Mouse (Mus musculus) spleen, adult 2 months (tissue): Measurements from ENCODE around the gene Il11ra1. TPM values are rescaled to one million over a fixed set of nuclear protein-coding genes. Genes with fewer than 3 reads are reported as not detected.
"Not testable (repeated sequence)": the region's sequence is repeated elsewhere in the genome, so short reads cannot be mapped to it uniquely, and the experiment has no call there.

ENCODE experiments used
- DNase-seq, 2 experiments: peaks; one replicate each; pipeline versions ENCODE4 v3.0.0 to v3.0.0-alpha.2; 2012 to 2021; ENCODE audit warnings: low spot score in 2 of 2, low read depth in 1 of 2
- H3K27ac ChIP-seq: fragments of 200-500 bp; 2 replicates; pipeline ENCODE4 v1.5.1; 2012; ENCODE audit warnings: low read length, inconsistent platforms; ENCODE audit not compliant: insufficient read depth
- H3K27me3 ChIP-seq: fragments of 200-500 bp; 2 replicates; pipeline ENCODE4 v1.6.1; 2012; ENCODE audit warnings: mild to moderate bottlenecking, moderate library complexity, low read length, inconsistent platforms; ENCODE audit not compliant: control insufficient read depth, insufficient read depth
- H3K36me3 ChIP-seq: fragments of 200-500 bp; 2 replicates; pipeline ENCODE4 v1.6.1; 2012; ENCODE audit warnings: mild to moderate bottlenecking, low read length, inconsistent platforms; ENCODE audit not compliant: control insufficient read depth, insufficient read depth
- H3K4me1 ChIP-seq: fragments of 200-500 bp; 2 replicates; pipeline ENCODE4 v1.6.1; 2011; ENCODE audit warnings: inconsistent platforms; ENCODE audit not compliant: control insufficient read depth, insufficient read depth, insufficient read length
- H3K4me3 ChIP-seq: fragments of 200-500 bp; 2 replicates; pipeline ENCODE4 v1.5.1; 2011; ENCODE audit warnings: mild to moderate bottlenecking, inconsistent platforms; ENCODE audit not compliant: insufficient read depth, insufficient read length; ENCODE audit errors: extremely low read depth
- CTCF ChIP-seq: fragments of 200-500 bp; IDR thresholded peaks from 2 replicates; pipeline ENCODE4 v1.5.1; 2011; ENCODE audit warnings: mild to moderate bottlenecking, inconsistent platforms; ENCODE audit not compliant: insufficient read depth, insufficient read length, insufficient replicate concordance; ENCODE audit errors: extremely low read depth
- POLR2A ChIP-seq: fragments of 200-500 bp; IDR thresholded peaks from 2 replicates; pipeline ENCODE4 v1.6.1; 2011; ENCODE audit warnings: low read depth, low read length, inconsistent platforms
- WGBS: fragments of 180-500 bp; shearing (Covaris S2); methylation state at CpG from one replicate; pipeline ENCODE4 v1.1.7; 2018; 5-methylcytosine and 5-hydroxymethylcytosine counted together
- polyA plus RNA-seq: library from polyadenylated mRNA; depleted of rRNA; stranded (reverse); fragments of >200 nt; gene quantifications from 2 replicates; pipeline ENCODE4 v1.2.3, GENCODE M21; 2012

The Il11ra1 gene
- polyA plus RNA-seq, 1 experiment, result 52.1 TPM

DNA sequence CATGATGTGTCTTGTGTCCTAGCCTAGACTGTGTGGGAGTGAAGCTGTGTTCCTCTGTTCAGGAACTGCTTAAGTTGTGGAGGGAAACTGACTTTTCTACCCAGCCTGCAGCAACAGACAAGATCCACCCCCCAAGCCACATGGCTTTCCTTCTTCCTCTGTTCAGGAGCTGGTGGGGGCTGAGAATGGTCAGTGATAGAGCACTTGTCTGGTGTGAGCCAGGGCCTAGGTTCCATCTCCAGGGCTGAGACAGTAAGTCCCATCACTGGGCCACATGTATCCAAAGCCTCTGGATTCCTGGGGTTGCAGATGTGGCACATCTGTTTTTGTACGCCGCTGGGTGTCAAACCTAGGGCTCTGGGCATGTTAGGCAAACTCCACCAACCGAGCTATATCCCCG, 61.1 kb downstream of the Il11ra1 start:
- no peaks in the 10 kb centered on the region; the same call in 1 of the 2 replicates for H3K4me1 ChIP-seq
- H3K36me3 ChIP-seq, result peaks cover 8% of the 10 kb centered on the region
- no peak for DNase-seq
- no peak overlapping the region for H3K27ac ChIP-seq
- no peaks in the 10 kb centered on the region for H3K27me3 ChIP-seq
- TF ChIP-seq POLR2A (no peak), CTCF (no peak)
- no peak overlapping the region for H3K4me3 ChIP-seq
- 76% methylated on average over 4 of the region's 4 CpGs for WGBS

DNA sequence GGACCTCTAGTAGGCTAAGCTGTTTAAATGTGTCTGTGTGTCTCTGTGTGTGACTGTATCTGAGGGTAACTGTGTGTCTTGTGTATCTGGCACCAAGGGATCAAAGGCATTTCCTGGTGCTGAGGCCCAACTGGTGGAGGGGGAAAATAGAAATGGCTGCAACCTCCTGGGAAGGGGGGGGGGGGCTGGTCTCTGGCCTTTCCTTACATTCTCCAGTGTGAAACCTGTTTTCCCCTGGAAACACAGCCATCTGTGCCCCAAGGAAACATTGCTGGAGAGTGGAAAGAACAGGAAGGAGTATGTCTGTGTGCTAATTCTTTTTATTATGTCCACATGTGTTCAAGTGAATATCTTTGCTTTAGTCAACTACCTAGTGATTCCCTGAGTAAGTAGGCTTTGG, 61.9 kb downstream of the Il11ra1 start:
- no peak for DNase-seq
- Histone ChIP-seq H3K4me3 (no peak overlapping the region), H3K4me1 (no peaks in the 10 kb centered on the region), H3K36me3 (peaks cover 8% of the 10 kb centered on the region), H3K27me3 (no peaks in the 10 kb centered on the region), H3K27ac (no peak overlapping the region)
- TF ChIP-seq CTCF (no peak), POLR2A (no peak)

DNA sequence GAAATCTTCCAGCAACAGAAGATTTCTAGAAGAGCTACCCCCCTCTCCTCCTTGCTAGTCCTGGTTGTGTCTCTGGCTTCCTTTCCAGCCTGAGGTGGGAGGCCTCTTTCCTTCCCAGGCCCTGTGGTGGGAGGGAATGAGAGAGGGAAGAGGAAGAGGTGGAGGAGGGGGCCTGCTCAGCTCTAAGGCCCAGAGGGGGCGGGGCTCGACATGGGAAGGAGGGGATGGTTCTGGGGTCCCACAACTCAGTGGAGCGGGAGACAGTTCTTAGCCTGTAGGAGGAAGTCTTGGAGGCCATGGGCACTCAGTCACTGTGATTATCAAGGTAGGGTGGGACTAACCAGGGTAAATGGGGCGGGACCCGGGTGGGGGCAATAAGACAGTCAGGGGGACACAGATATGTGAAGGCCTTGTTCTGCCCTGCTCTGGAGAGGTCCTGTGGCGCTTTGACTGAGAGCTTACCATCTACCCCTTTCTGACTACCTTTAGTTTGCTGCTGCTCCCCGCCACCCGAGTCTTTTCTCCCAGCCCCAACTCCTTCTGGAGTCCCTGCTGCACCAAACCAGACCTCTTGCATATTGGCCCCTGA, 62.4 kb downstream of the Il11ra1 start:
- H3K4me3 ChIP-seq, result no peak overlapping the region
- no peak overlapping the region for H3K27ac ChIP-seq
- DNase-seq, result no peak
- no peaks in the 10 kb centered on the region for H3K27me3 ChIP-seq
- 75% methylated on average over 8 of the region's 8 CpGs for WGBS
- no peak for TF ChIP-seq CTCF
- no peak for TF ChIP-seq POLR2A
- no peaks in the 10 kb centered on the region for H3K4me1 ChIP-seq
- H3K36me3 ChIP-seq, result peaks cover 4% of the 10 kb centered on the region

DNA sequence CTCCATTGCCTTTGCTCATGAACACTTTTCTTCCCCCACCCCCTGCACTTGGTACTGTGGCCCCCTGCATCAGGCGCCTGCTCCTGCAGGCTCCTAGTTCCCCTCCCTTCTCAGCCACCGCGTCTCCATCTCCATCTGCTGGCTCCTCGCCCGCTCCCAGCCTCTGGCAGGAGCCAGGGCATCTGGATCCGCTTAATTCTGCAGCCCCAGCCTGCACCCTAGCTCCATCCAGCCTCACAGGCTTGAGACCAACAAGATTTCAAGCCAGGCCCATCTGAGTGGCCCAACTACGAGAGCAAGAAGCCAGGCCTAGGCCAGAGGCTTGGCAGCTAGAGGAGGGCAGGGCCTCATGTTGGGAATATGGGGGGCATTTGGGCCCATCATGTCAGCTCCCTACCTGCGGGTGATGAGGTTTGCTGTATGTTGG, 62.9 kb downstream of the Il11ra1 start:
- not testable (repeated sequence) for DNase-seq, H3K4me3 ChIP-seq, H3K36me3 ChIP-seq, H3K4me1 ChIP-seq, H3K27ac ChIP-seq, H3K27me3 ChIP-seq
- 91% methylated on average over 8 of the region's 8 CpGs for WGBS

DNA sequence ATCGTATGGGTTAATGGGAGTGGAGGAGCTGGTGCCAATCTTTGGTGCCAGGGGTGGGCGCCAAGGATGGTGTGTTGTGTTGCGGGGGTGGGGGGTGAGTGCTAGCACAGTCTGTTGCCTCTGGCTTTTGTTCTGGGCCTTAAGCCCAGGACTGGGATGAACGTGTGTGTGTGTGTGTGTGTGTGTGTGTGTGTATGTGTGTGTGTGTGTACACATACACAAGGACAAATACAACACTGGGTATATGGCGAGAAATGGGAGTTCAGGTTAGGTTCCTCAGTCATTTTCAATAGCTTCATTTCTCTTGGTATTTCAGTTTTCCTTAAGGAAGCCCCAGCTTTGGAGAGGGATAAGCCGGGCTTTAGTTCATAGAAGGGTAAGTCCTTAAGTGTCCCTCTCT, 63.4 kb downstream of the Il11ra1 start:
- WGBS, result 82% methylated on average over 6 of the region's 6 CpGs
- not testable (repeated sequence) for DNase-seq, H3K27me3 ChIP-seq, H3K4me3 ChIP-seq, H3K27ac ChIP-seq, H3K4me1 ChIP-seq, H3K36me3 ChIP-seq

DNA sequence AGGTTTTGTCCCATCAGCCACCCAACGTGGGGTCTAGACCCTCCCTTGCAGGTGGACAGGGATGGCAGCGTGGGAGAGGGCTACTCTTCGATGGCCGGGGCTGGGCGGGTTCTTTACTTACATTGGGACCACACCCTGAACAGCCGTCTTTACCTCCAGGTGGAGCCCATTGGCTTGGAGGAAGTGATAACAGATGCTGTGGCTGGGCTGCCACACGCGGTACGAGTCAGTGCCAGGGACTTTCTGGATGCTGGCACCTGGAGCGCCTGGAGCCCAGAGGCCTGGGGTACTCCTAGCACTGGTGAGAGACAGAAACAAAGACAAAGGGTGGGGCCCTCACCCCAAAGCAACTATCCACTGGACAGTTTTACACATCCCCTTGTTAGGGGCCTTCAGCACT, 67.5 kb downstream of the Il11ra1 start:
- not testable (repeated sequence) for DNase-seq, H3K36me3 ChIP-seq, H3K27ac ChIP-seq, H3K4me3 ChIP-seq, H3K4me1 ChIP-seq, H3K27me3 ChIP-seq
- 71% methylated on average over 10 of the region's 10 CpGs for WGBS

DNA sequence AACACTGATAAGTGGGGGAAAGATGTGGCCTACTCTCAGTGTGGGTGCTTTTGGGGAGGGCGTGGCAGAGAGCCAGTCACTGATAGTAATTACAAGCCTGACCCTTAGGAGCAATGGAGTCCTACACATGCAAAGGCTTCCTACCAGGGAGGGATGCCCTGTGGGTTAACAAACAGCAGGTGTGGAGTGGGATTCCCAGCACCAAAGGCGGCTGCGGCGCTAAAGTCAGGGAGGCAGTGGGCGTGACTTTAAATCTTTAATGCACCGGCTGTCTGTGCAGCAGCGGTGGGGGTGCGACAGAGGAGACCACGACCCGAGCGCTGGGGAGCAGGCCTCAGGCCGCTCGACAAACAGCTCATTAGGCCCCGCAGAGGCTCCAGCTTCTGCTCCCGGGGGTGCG, 73.2 kb downstream of the Il11ra1 start:
- H3K36me3 ChIP-seq, H3K27ac ChIP-seq, H3K4me1 ChIP-seq, DNase-seq, H3K27me3 ChIP-seq: not testable (repeated sequence)
- WGBS, result 16% methylated on average over 7 of the region's 16 CpGs
- H3K4me3 ChIP-seq, result peak overlapping the region; percentile 27; the same call in 1 of the 2 replicates

DNA sequence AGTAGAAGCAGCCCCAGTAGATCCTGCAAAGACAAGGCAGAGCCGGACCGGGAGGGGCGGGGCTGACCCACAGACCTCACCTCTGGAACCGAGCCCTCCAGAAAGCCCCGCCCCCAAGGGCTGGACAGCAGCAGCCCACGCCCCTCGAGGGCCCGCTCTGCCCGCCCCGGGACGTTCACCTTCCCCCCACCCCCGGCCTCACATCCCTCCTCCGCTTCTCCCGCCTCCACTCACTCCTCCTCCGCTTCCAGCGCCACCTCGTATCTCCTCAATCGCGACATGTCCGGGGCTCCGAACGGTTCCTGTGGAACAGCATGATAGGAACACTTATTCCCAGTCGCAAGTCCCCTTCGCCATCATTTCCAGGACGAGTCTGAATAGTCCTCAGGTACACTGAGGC, 73.7 kb downstream of the Il11ra1 start:
- not testable (repeated sequence) for H3K27ac ChIP-seq, H3K36me3 ChIP-seq, H3K27me3 ChIP-seq, H3K4me1 ChIP-seq
- 1% methylated on average over 17 of the region's 25 CpGs for WGBS
- peak overlapping the region; percentile 62; the same call in 1 of the 2 replicates for H3K4me3 ChIP-seq
- peak; percentile 22 to 47 for DNase-seq

DNA sequence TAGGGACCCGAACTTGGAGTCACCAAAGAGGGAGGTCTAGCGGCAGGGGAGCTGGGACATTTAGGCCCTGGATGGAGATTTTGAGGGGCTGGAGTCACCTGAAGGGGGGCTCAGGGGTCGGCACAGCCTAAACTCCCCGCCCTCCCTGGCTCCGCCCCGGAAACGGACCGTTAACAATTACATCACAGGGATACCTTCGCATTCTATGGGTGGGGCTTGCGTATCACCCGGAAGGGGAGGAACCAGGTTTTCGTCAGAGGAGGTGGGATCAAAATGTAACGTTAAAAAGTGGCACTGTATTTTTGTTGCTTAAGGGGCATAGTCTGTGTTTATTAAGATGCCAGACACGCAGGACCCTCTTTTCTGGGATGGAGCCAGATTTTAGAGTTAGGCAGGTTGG, 74.2 kb downstream of the Il11ra1 start, which contains the start of gene Ccl27a:
TSS of gene Ccl27a (minus strand) at position 246 of the 400 bp plus-strand sequence.
- H3K4me1 ChIP-seq, H3K27me3 ChIP-seq, H3K36me3 ChIP-seq, H3K27ac ChIP-seq: not testable (repeated sequence)
- peak within 1 kb of the TSS; percentile 62; the same call in 1 of the 2 replicates for H3K4me3 ChIP-seq
- 7% methylated on average over 12 of the region's 14 CpGs for WGBS
- DNase-seq, result peak; percentile 77

DNA sequence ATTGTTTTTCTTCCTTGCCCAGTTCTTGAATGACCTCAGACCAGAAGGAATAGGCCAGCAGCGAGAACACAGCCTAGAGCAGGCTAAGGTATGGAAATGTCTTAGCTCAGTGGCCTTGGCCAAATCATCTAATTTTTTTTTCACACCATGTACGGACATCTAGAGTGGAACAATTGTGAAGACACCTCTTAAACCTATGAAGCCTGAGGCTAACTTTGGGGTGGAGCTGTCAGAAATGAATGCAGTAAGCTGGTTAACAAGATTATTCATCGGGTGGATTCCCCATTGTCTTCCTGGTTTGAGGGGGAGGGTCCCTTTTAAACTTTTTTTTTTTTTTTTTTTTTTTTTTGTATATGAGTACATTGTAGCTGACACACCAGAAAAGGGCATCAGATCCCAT, 74.7 kb downstream of the Il11ra1 start:
- not testable (repeated sequence) for H3K27ac ChIP-seq, DNase-seq, H3K4me1 ChIP-seq, H3K4me3 ChIP-seq, H3K36me3 ChIP-seq, H3K27me3 ChIP-seq
- 84% methylated on average over 3 of the region's 3 CpGs for WGBS

DNA sequence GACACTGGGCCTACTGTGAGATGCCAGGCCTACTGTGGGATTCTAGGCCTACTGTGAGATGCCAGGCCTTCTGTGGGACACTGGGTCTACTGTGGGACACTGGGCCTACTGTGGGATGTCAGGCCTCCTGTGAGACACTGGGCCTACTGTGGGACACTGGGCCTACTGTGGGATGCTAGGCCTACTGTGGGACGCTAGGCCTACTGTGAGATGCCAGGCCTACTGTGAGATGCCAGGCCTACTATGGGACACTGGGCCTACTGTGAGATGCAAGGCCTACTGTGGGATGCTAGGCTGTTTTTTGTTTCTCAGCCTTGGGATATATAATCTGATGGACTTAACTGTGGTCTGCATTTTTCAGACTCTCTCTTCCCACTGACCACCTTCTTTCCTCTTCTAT, 76.1 kb downstream of the Il11ra1 start:
- H3K27ac ChIP-seq, H3K4me3 ChIP-seq, H3K36me3 ChIP-seq, DNase-seq, H3K4me1 ChIP-seq, H3K27me3 ChIP-seq: not testable (repeated sequence)
- 89% methylated on average over 1 of the region's 1 CpGs for WGBS
